Mouse (Mus musculus) limb, embryonic 14.5 days (tissue): ENCODE data around the gene Orc3. TPM values are rescaled to one million over a fixed set of nuclear protein-coding genes. Genes with fewer than 3 reads are reported as not detected.

Experiments
- ATAC-seq: fragments of 200-750 bp; cut with Nextera tagmentation; 2 replicates; pipeline ENCODE4 v1.8.0; 2017; ENCODE audit warnings: low read depth, moderate number of reproducible peaks, moderate TSS enrichment; ENCODE audit not compliant: low FRiP score
- DNase-seq: peaks from one replicate; pipeline ENCODE4 v3.0.0-alpha.2; 2015; ENCODE audit warnings: low spot score
- H3K27ac ChIP-seq: fragments of 300-500 bp; sonication (generic); replicated peaks from 2 replicates; pipeline ENCODE4 v1.5.1; 2014; ENCODE audit warnings: low read depth, mild to moderate bottlenecking, low read length, moderate library complexity, mixed read lengths
- H3K27me3 ChIP-seq: fragments of 300-500 bp; sonication (generic); 2 replicates; pipeline ENCODE4 v1.6.1; 2014; ENCODE audit warnings: low read length, mixed read lengths; ENCODE audit not compliant: control insufficient read depth, insufficient read depth
- H3K36me3 ChIP-seq: fragments of 300-500 bp; sonication (generic); 2 replicates; pipeline ENCODE4 v1.6.1; 2014; ENCODE audit warnings: mild to moderate bottlenecking, low read length, moderate library complexity, mixed read lengths; ENCODE audit not compliant: control insufficient read depth, insufficient read depth
- H3K4me1 ChIP-seq: fragments of 300-500 bp; sonication (generic); 2 replicates; pipeline ENCODE4 v1.6.1; 2014; ENCODE audit warnings: antibody characterized with exemption, low read length, mixed read lengths; ENCODE audit not compliant: control insufficient read depth, insufficient read depth
- H3K4me2 ChIP-seq: fragments of 300-500 bp; sonication (generic); replicated peaks from 2 replicates; pipeline ENCODE4 v1.6.1; 2014; ENCODE audit warnings: low read depth, mild to moderate bottlenecking, low read length, moderate library complexity; ENCODE audit not compliant: severe bottlenecking
- H3K4me3 ChIP-seq: fragments of 300-500 bp; sonication (generic); replicated peaks from 2 replicates; pipeline ENCODE4 v1.5.1; 2014; ENCODE audit warnings: low read length
- H3K9ac ChIP-seq: fragments of 300-500 bp; sonication (generic); 2 replicates; pipeline ENCODE4 v1.6.1; 2014; ENCODE audit warnings: mild to moderate bottlenecking, low read depth, low read length, moderate library complexity; ENCODE audit not compliant: severe bottlenecking
- H3K9me3 ChIP-seq: fragments of 300-500 bp; sonication (generic); 2 replicates; pipeline ENCODE4 v1.6.1; 2016; ENCODE audit warnings: low read length; ENCODE audit not compliant: control insufficient read depth
- POLR2A ChIP-seq: fragments of 200-500 bp; IDR thresholded peaks from 2 replicates; pipeline ENCODE4 v1.8.0; 2012; ENCODE audit warnings: inconsistent platforms, mild to moderate bottlenecking, moderate library complexity, borderline replicate concordance; ENCODE audit not compliant: insufficient read depth, insufficient read length; ENCODE audit errors: extremely low read depth
- WGBS: fragments of 180-500 bp; shearing (Covaris S2); extraction: QIAGEN DNeasy Blood & Tissue Kit; methylation state at CpG from one replicate; pipeline ENCODE4 v1.1.7; 2014; 5-methylcytosine and 5-hydroxymethylcytosine counted together
- polyA plus RNA-seq, 2 experiments: library from polyadenylated mRNA; depleted of rRNA in 1 of 2; stranded (reverse) in 1 of 2; unstranded in 1 of 2; fragments of >200 nt; fragmentation: Nextera tagmentation in 1 of 2; extraction: Ambion mirVana in 1 of 2; gene quantifications; 2 replicates each; pipeline versions ENCODE4 v1.2.1 to v1.2.3; 2012 to 2014

The Orc3 gene
- polyA plus RNA-seq, 2 experiments = 59.4 to 93.3 TPM

GRCm38 (mm10) chr4:34653179-34653578 lies 38.4 kb upstream of the Orc3 start:
- 92% methylated on average over 7 of the region's 7 CpGs for WGBS

DNA sequence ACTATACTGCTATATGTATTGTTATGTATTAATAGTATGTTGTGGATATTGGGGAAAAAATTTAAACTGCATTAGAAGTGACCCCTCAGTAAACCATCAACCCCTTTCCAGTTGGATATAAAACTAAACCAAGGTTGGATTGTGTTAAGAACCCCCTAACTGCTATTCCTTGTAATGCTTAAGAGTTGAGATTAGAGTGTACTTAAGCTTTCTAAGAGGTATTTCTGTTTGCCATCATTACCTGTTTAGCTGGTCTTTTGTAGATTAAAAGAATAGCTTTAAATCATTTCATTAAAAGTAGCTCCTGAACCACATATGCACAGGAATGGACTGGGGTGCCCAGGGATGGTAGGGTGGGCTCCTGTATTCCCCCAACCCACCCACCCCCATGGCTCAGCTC lies 30.0 kb upstream of the Orc3 start:
- Histone ChIP-seq H3K4me3 (no peak overlapping the region), H3K4me2 (no peak overlapping the region), H3K4me1 (no peaks in the 10 kb centered on the region), H3K9ac (no peak overlapping the region), H3K27me3 (no peaks in the 10 kb centered on the region), H3K27ac (no peak overlapping the region), H3K9me3 (no peaks in the 10 kb centered on the region), H3K36me3 (peaks cover 61% of the 10 kb centered on the region)
- DNase-seq (no peak), ATAC-seq (no peak)
- no peak for TF ChIP-seq POLR2A

More at GRCm38 (mm10) chr4:34653179-34653578, 38.4 kb upstream of the Orc3 start:
- ATAC-seq = no peak
- Histone ChIP-seq H3K4me1 (no peaks in the 10 kb centered on the region), H3K4me3 (no peak overlapping the region), H3K4me2 (no peak overlapping the region), H3K27ac (no peak overlapping the region), H3K36me3 (peaks cover 69% of the 10 kb centered on the region), H3K27me3 (no peaks in the 10 kb centered on the region), H3K9ac (no peak overlapping the region), H3K9me3 (no peaks in the 10 kb centered on the region)
- DNase-seq = no peak
- TF ChIP-seq POLR2A = no peak

- TF ChIP-seq POLR2A = no peak
- WGBS = 95% methylated on average over 3 of the region's 3 CpGs
- no peak overlapping the region for H3K27ac ChIP-seq
- no peaks in the 10 kb centered on the region for H3K27me3 ChIP-seq
- no peaks in the 10 kb centered on the region for H3K9me3 ChIP-seq
- ATAC-seq (no peak), DNase-seq (no peak)
- no peak overlapping the region for H3K9ac ChIP-seq
- H3K4me2 ChIP-seq = no peak overlapping the region
- H3K4me3 ChIP-seq = no peak overlapping the region
- no peaks in the 10 kb centered on the region for H3K4me1 ChIP-seq
- peaks cover 30% of the 10 kb centered on the region for H3K36me3 ChIP-seq
Observed at GRCm38 (mm10) chr4:34640731-34641130, 26.0 kb upstream of the Orc3 start.

- Histone ChIP-seq H3K4me3 (no peak overlapping the region), H3K4me2 (no peak overlapping the region), H3K27me3 (no peaks in the 10 kb centered on the region), H3K9me3 (no peaks in the 10 kb centered on the region), H3K36me3 (peaks cover 30% of the 10 kb centered on the region), H3K27ac (no peak overlapping the region), H3K9ac (no peak overlapping the region), H3K4me1 (no peaks in the 10 kb centered on the region)
- WGBS = 49% methylated on average over 5 of the region's 5 CpGs
- DNase-seq (peak; percentile 50), ATAC-seq (peak; percentile 74)
- TF ChIP-seq POLR2A = no peak
Observed at GRCm38 (mm10) chr4:34639745-34640364, 25.1 kb upstream of the Orc3 start.

DNA sequence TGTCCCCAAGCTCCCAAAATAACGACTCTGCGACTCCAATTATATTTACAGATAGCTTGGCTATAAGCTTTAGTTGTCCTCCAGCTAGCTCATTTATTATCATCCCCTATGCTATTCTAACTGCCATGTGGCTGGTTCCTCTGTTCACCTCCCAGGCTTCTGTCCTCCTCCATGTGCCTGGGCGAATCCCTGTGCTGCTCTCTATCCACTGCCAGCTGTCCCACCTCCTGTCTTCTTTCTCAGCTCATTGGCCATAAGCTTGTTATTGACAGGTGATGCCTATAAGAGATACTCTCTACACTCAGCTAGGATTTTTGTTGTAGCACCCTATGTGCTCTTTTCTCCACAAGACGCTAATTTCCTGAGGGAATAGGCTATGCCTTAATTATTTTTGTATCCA lies 23.1 kb upstream of the Orc3 start:
- DNase-seq (no peak), ATAC-seq (no peak)
- 83% methylated on average over 4 of the region's 4 CpGs for WGBS
- H3K27ac ChIP-seq = no peak overlapping the region
- no peaks in the 10 kb centered on the region for H3K4me1 ChIP-seq
- peaks cover 40% of the 10 kb centered on the region for H3K36me3 ChIP-seq
- no peak overlapping the region for H3K4me3 ChIP-seq
- TF ChIP-seq POLR2A = no peak
- H3K9ac ChIP-seq = no peak overlapping the region
- H3K9me3 ChIP-seq = no peaks in the 10 kb centered on the region
- no peaks in the 10 kb centered on the region for H3K27me3 ChIP-seq
- H3K4me2 ChIP-seq = no peak overlapping the region

DNA sequence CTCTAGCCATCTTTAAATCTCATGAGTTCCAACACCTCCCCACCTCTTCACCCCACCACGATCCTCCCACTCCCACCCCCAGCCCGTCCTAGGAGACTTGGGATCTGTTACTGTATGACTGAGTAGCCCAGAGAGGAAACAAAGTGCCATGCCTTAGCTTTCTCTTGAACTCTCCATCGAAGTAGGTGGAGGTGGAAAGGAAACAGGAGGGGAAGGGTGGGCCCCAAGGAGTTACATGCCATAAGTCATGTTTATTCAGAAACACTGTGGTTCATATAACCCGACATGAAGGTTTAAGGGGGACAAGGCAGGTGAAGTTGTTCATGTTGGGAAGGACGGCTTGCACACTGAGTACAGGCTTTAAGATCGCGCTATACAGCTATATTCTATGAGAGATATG lies 22.6 kb upstream of the Orc3 start:
- no peak for DNase-seq
- Histone ChIP-seq H3K4me3 (no peak overlapping the region), H3K27me3 (no peaks in the 10 kb centered on the region), H3K9me3 (no peaks in the 10 kb centered on the region), H3K4me2 (no peak overlapping the region), H3K36me3 (peaks cover 40% of the 10 kb centered on the region), H3K9ac (no peak overlapping the region), H3K27ac (no peak overlapping the region), H3K4me1 (no peaks in the 10 kb centered on the region)
- TF ChIP-seq POLR2A = no peak
- no peak for ATAC-seq
- 88% methylated on average over 7 of the region's 7 CpGs for WGBS
